Mouse (Mus musculus): ENCODE results near the gene Styk1.

DNA sequence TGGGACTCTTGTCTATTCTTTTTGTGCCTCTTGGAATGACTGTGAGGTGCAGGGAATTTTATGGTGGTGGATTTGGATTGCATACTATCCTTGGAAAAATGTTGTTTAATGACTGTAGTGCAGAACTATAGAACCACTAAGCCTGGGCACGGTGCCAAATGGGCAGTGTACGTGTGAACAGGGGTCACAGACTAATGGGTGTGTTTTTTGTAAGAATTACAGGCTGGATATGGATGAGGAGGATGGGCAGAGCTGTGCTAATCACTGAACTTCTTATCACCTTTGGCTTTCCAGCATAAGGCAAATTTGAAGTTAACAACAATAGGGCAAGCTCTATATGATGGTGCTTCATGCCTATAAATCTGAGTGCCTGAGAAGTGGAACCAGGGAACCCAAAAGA, 49.6 kb upstream of the Styk1 start:
- TF ChIP-seq POLR2A (IDR thresholded peaks at IDR 0.05; ENCODE audit: borderline replicate concordance, extremely low read depth, insufficient read depth, insufficient read length, poor library complexity, severe bottlenecking) (no peak), CTCF (IDR thresholded peaks at IDR 0.05; ENCODE audit: borderline replicate concordance, extremely low read depth, insufficient read depth, insufficient read length) (no peak)

Data from brain, embryonic 14.5 days (tissue).